Mouse (Mus musculus) small intestine, adult 2 months (tissue): ENCODE data around the gene Cyld. TPM values are rescaled to one million over a fixed set of nuclear protein-coding genes. Genes with fewer than 3 reads are reported as not detected.
A peak's percentile ranks its signal among the peaks of the same experiment; 100 is the strongest.
"Not testable (repeated sequence)": the region's sequence is repeated elsewhere in the genome, so short reads cannot be mapped to it uniquely, and the experiment has no call there.

ENCODE experiments used
- H3K27ac ChIP-seq: fragments of 200-500 bp; 2 replicates; pipeline ENCODE4 v1.5.1; 2012; ENCODE audit warnings: low read depth, low read length, control low read depth, inconsistent platforms; ENCODE audit not compliant: insufficient read depth
- H3K27me3 ChIP-seq: fragments of 200-500 bp; 2 replicates; pipeline ENCODE4 v1.6.1; 2012; ENCODE audit warnings: mild to moderate bottlenecking, moderate library complexity, low read length, inconsistent platforms; ENCODE audit not compliant: control insufficient read depth, insufficient read depth
- H3K36me3 ChIP-seq: fragments of 200-500 bp; 2 replicates; pipeline ENCODE4 v1.6.1; 2012; ENCODE audit warnings: mild to moderate bottlenecking, low read length, control low read depth, inconsistent platforms; ENCODE audit not compliant: control insufficient read depth, insufficient read depth
- H3K4me1 ChIP-seq: fragments of 200-500 bp; 2 replicates; pipeline ENCODE4 v1.6.1; 2012; ENCODE audit warnings: low read length, inconsistent platforms, mixed read lengths; ENCODE audit not compliant: control insufficient read depth, insufficient read depth, insufficient read length
- H3K4me3 ChIP-seq: fragments of 200-500 bp; 2 replicates; pipeline ENCODE4 v1.5.1; 2012; ENCODE audit warnings: low read depth, mild to moderate bottlenecking, control low read depth, inconsistent platforms, low read length, moderate library complexity
- CTCF ChIP-seq: fragments of 200-500 bp; IDR thresholded peaks from 2 replicates; pipeline ENCODE4 v1.5.1; 2012; ENCODE audit warnings: low read depth, mild to moderate bottlenecking, control low read depth, inconsistent platforms, low read length, moderate library complexity, mixed read lengths; ENCODE audit not compliant: insufficient replicate concordance, insufficient read length; ENCODE audit errors: extremely low read depth
- POLR2A ChIP-seq: fragments of 200-500 bp; IDR thresholded peaks from 2 replicates; pipeline ENCODE4 v1.6.1; 2012; ENCODE audit warnings: low read depth, mild to moderate bottlenecking, control low read depth, inconsistent platforms, low read length, moderate library complexity
- WGBS: fragments of 180-500 bp; shearing (Covaris S2); methylation state at CpG from one replicate; pipeline ENCODE4 v1.1.7; 2018; 5-methylcytosine and 5-hydroxymethylcytosine counted together
- polyA plus RNA-seq: library from polyadenylated mRNA; depleted of rRNA; stranded (reverse); fragments of >200 nt; gene quantifications from 2 replicates; pipeline ENCODE4 v1.2.3, GENCODE M21; 2012; rRNA removed

The Cyld gene
- polyA plus RNA-seq, result 2.2 and 4.7 TPM in 2 replicates

DNA sequence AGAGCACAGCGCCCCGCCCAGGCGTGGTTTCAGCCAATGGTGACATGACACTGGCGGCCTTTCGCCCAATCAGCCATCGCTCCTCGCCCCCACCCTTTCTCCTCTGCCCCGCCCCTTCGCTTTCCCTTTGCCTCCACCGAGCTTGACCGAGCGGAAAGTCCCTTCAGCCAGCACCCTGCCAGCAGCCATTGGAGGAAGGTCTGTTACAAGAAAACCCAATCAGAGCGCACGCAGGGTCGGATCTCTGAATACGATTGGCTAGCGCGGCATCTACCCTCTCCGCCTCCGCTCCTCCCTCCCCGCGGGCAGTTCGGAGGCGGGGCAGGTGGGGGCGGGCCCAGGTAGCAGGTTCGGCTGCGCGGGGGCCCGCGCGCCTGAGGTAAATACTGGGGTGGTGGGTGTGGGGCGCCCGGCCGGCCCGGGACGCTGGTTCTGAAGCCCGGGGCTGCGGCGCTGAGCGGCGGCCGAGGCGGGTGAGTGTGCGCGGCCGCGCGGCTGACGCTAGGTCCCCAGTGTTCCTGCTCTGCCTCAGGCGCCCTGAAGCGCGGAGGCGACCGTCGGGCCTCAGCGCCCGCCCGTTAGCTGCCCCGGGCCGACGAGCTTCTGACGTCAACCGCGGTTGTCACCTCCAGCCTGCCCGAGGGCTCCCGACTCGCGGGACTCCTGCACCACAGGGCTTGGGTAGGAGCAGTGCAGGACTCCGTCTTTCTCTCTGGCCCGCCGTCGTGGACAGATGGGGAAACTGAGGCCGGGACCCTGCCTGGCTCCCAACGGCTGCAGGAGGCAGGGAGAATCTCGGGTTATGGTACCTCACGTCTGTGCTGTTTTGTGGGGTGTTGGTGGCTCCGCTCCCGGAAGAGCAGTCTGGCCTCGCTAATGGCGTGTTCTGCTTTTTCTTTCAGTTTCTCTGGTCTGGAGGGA is at the start of gene Cyld:
Cyld (plus strand) TSS at position 308 of the 921 bp plus-strand sequence.
- under 1% methylated on average over 79 of the region's 80 CpGs for WGBS

DNA sequence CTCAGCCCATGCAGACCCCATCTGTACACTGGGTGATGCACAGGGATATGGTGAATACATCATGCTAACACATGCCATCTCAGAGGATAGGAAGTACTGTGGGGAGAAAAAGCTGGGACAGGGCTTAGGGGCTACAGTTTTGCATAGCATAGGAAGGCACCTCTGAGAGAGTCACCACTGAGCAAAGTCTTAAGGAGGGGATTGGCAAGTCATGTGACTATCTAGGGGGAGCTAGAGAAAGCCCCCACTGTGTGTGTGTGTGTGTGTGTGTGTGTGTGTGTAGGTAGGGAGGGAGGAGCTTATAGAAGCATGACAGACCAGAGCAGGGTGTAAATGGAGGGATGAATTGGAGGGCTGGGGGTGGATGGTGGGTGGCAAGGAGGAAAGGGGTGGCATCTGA is 48.5 kb upstream of the Cyld start:
- Histone ChIP-seq H3K4me1 (peaks cover 36% of the 10 kb centered on the region), H3K27ac (no peak overlapping the region), H3K4me3 (peak overlapping the region; percentile 74; the same call in 1 of the 2 replicates), H3K36me3 (no peaks in the 10 kb centered on the region), H3K27me3 (no peaks in the 10 kb centered on the region)
- TF ChIP-seq POLR2A (no peak), CTCF (no peak)

More for the DNA sequence above, at the start of gene Cyld:
- no peaks in the 10 kb centered on the region for H3K36me3 ChIP-seq
- peak within 1 kb of the TSS; percentile 87 for H3K4me3 ChIP-seq
- H3K27me3 ChIP-seq, result 0 out of 2 replicates have a peak, but pooled peaks cover 3% of the 10 kb centered on the region
- H3K4me1 ChIP-seq, result peaks cover 4% of the 10 kb centered on the region
- H3K27ac ChIP-seq, result peak within 1 kb of the TSS; percentile 99
- TF ChIP-seq CTCF (no peak), POLR2A (peak; percentile 55; the same call in 1 of the 2 replicates)

DNA sequence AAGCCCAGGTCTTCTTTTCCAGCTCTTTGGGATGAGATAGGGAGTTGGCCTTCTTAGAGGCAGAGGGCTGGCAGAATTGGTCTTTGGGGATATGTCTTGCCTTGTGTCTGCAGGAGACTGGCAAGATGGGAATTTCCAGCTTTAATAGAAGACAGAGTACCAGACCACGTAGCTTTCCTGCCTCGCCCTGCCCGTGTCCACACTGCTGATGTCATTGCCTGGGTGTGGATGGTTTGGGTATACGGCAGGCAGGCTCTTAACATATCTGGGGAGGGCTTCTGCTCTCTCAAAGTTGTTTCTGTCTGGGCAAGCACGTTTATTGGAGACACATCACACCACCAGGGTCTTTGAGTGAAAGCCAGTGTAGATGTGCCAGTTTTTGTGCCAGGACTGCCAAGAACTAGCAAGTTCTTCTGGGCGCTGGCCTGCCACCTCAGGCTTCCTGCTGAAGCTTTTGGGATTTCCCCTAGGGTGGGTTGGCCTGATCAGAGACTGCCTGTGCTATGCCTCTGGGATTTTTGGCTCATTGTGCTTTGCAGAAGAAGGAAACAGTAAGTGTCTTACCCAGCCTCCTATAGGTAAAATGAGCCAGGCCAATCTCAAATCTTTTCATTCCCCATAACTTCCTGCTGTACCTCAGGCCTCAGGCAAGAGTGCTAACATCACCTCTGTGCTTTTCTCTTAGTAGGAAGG is 46.7 kb upstream of the Cyld start:
- Histone ChIP-seq H3K27ac (peak overlapping the region; percentile 42), H3K27me3 (no peaks in the 10 kb centered on the region), H3K36me3 (no peaks in the 10 kb centered on the region), H3K4me1 (peaks cover 30% of the 10 kb centered on the region), H3K4me3 (no peak overlapping the region)
- 33% methylated on average over 6 of the region's 6 CpGs for WGBS
- TF ChIP-seq CTCF (no peak), POLR2A (no peak)

DNA sequence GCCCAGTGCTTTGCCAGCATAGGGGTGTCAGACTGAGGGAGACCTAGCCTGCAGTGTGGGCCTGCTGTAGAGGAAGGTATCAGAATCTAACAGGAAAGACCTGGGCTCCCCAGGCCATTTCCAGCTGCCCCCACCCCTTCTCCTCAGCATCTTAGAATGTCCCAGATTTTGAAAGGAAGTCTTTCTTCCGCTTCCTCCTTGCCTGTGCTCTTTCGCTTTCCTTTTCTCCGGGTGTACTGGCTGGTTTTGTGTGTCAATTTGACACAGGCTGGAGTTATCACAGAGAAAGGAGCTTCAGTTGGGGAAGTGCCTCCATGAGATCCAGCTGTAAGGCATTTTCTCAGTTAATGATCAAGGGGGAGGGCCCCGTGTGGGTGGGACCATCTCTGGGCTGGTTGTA is 45.7 kb upstream of the Cyld start:
- Histone ChIP-seq H3K27ac (peak overlapping the region; percentile 42; the same call in 1 of the 2 replicates), H3K4me3 (peak overlapping the region; percentile 14; the same call in 1 of the 2 replicates), H3K4me1 (peaks cover 30% of the 10 kb centered on the region)
- H3K27me3 ChIP-seq, H3K36me3 ChIP-seq: not testable (repeated sequence)
- 34% methylated on average over 4 of the region's 4 CpGs for WGBS

DNA sequence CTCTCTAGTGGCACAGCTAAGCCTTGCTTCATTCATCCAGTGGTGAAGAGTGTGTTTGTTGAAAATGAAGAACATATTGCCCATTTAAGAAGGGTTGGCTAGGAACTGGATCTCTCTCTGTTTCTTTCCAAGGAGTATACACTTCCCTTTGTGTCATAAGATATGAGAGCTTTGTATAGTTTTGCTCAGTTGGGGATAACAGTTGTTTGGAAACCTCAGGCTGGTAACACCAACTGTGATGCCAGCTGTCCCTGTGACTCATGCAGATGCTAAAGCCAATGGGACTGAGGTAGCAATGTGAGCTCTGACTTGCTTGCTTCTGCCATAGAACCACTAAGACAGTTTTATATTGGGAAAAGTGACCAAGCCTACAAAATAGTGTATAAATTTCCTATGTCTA is 41.5 kb upstream of the Cyld start:
- TF ChIP-seq CTCF (no peak), POLR2A (no peak)
- Histone ChIP-seq H3K4me3 (no peak overlapping the region), H3K36me3 (no peaks in the 10 kb centered on the region), H3K4me1 (peaks cover 9% of the 10 kb centered on the region), H3K27me3 (no peaks in the 10 kb centered on the region), H3K27ac (no peak overlapping the region)

DNA sequence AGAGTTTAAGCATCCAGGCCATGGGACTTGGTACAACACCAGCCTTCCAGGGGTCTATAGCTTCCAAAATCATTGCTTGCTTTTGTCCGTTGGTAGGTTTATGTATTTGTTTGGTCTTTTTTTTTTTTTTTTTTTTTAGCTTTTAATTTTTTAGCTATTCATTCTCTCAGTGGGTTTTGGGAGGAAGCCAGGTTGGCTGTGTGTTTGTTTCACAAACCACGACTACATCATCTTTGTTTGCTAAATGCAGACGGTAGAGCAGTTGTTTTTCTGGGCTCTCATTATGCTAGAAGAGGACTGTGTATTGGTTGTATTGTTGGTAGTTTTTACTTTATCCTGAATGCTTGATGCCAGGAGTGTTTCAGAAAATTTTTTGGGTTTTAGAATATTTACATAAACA is 37.0 kb upstream of the Cyld start:
- H3K36me3 ChIP-seq, result peaks cover 4% of the 10 kb centered on the region; the same call in 1 of the 2 replicates
- H3K27me3 ChIP-seq, result no peaks in the 10 kb centered on the region
- 67% methylated on average over 3 of the region's 3 CpGs for WGBS
- H3K4me1 ChIP-seq, result peaks cover 6% of the 10 kb centered on the region
- TF ChIP-seq CTCF (no peak), POLR2A (no peak)
- no peak overlapping the region for H3K4me3 ChIP-seq
- no peak overlapping the region for H3K27ac ChIP-seq

DNA sequence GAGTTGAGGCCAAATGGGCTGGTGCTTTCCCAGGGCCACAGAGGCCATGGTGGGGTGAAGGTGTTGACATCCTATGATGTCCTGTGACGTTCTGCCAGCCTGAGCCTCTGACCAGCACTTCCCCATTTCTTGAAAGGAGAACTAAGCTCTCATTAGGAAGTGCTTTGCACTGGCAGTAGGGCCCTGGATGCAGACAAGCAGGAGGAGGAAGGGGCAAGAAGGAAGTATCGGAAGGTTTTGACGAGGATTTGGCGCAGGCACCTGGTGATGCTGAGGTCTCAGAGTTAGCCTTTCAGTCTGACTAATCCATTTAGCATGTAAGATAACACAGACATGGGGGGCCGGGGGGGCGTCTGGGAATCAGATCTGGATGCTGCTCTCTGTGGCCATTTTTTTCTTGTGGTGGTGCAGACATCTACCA is 34.4 kb upstream of the Cyld start:
- TF ChIP-seq CTCF, result no peak
- TF ChIP-seq POLR2A, result no peak
- whole genome bisulfite sequencing, result 84% methylated on average over 6 of the region's 6 CpGs

More for the DNA sequence above, 34.4 kb upstream of the Cyld start:
- Histone ChIP-seq H3K27ac (no peak overlapping the region), H3K36me3 (peaks cover 4% of the 10 kb centered on the region; the same call in 1 of the 2 replicates), H3K4me3 (no peak overlapping the region), H3K4me1 (peaks cover 19% of the 10 kb centered on the region), H3K27me3 (no peaks in the 10 kb centered on the region)
